Mouse (Mus musculus): ENCODE measurements around the gene Nid1. TPM values are rescaled to one million over a fixed set of nuclear protein-coding genes. Genes with fewer than 3 reads are reported as not detected.
A peak's percentile ranks its signal among the peaks of the same experiment; 100 is the strongest.
"Not testable (repeated sequence)": the region's sequence is repeated elsewhere in the genome, so short reads cannot be mapped to it uniquely, and the experiment has no call there.

Nid1 gene
- total RNA-seq (2014; rRNA removed) = 63.0 and 70.6 TPM in 2 replicates
- polyA plus RNA-seq (2015; fragmentation: Nextera tagmentation; extraction: Ambion mirVana) = 27.3 and 31.2 TPM in 2 replicates

- H3K4me3 ChIP-seq (ENCODE audit: low read depth, low read length) = peak within 1 kb of the TSS; percentile 15; the same call in 1 of the 2 replicates
- not testable (repeated sequence) for H3K4me2 ChIP-seq (ENCODE audit: low read depth, low read length, poor library complexity, severe bottlenecking); DNase-seq (ENCODE audit: low spot score); H3K27me3 ChIP-seq (ENCODE audit: insufficient read depth, low read length); H3K9ac ChIP-seq (replicated peaks; ENCODE audit: low read length, poor library complexity, severe bottlenecking); H3K27ac ChIP-seq (ENCODE audit: low read depth, low read length); H3K36me3 ChIP-seq (ENCODE audit: insufficient read depth, low read length); H3K9me3 ChIP-seq (ENCODE audit: low read length); H3K4me1 ChIP-seq (ENCODE audit: insufficient read depth, low read length)
- ATAC-seq (ENCODE audit: low FRiP score) = peak; percentile 43
- 0% methylated on average over 16 of the region's 39 CpGs for WGBS
These were observed at the start of gene Nid1 for GRCm38 (mm10) chr13:13437460-13438015. Gene Nid1 (plus strand): TSS chr13:13437551.

- not testable (repeated sequence) for H3K27me3 ChIP-seq (ENCODE audit: insufficient read depth, low read length); H3K27ac ChIP-seq (ENCODE audit: low read depth, low read length); H3K36me3 ChIP-seq (ENCODE audit: insufficient read depth, low read length); H3K9ac ChIP-seq (replicated peaks; ENCODE audit: low read length, poor library complexity, severe bottlenecking); H3K4me1 ChIP-seq (ENCODE audit: insufficient read depth, low read length); H3K9me3 ChIP-seq (ENCODE audit: low read length)
- peak; percentile 92 for ATAC-seq (ENCODE audit: low FRiP score)
- H3K4me3 ChIP-seq (ENCODE audit: low read depth, low read length) = peak within 1 kb of the TSS; percentile 35
- peak; percentile 46 for DNase-seq (ENCODE audit: low spot score)
- peak within 1 kb of the TSS; percentile 36; the same call in 1 of the 2 replicates for H3K4me2 ChIP-seq (ENCODE audit: low read depth, low read length, poor library complexity, severe bottlenecking)
- 2% methylated on average over 32 of the region's 78 CpGs for WGBS
These were observed 43.9 kb upstream of the Nid1 start, which contains the start of gene Gpr137b for GRCm38 (mm10) chr13:13393228-13394095. Gene Gpr137b (minus strand): TSS chr13:13394014.

GRCm38 (mm10) chr13:13394096-13394395 lies 43.3 kb upstream of the Nid1 start:
- not testable (repeated sequence) for H3K9me3 ChIP-seq (ENCODE audit: low read length); H3K4me1 ChIP-seq (ENCODE audit: insufficient read depth, low read length); H3K27me3 ChIP-seq (ENCODE audit: insufficient read depth, low read length); H3K36me3 ChIP-seq (ENCODE audit: insufficient read depth, low read length); H3K9ac ChIP-seq (replicated peaks; ENCODE audit: low read length, poor library complexity, severe bottlenecking); H3K27ac ChIP-seq (ENCODE audit: low read depth, low read length)
- WGBS = under 1% methylated on average over 12 of the region's 15 CpGs
- peak; percentile 66 for DNase-seq (ENCODE audit: low spot score)
- Histone ChIP-seq H3K4me2 (ENCODE audit: low read depth, low read length, poor library complexity, severe bottlenecking) (peak overlapping the region; percentile 35; the same call in 1 of the 2 replicates), H3K4me3 (ENCODE audit: low read depth, low read length) (peak overlapping the region; percentile 35)
- peak; percentile 82 for ATAC-seq (ENCODE audit: low FRiP score)

- DNase-seq (ENCODE audit: low spot score); H3K27me3 ChIP-seq (ENCODE audit: insufficient read depth, low read length); H3K4me3 ChIP-seq (ENCODE audit: low read depth, low read length); H3K9me3 ChIP-seq (ENCODE audit: low read length); H3K4me1 ChIP-seq (ENCODE audit: insufficient read depth, low read length); ATAC-seq (ENCODE audit: low FRiP score); H3K9ac ChIP-seq (replicated peaks; ENCODE audit: low read length, poor library complexity, severe bottlenecking); H3K4me2 ChIP-seq (ENCODE audit: low read depth, low read length, poor library complexity, severe bottlenecking); H3K27ac ChIP-seq (ENCODE audit: low read depth, low read length); H3K36me3 ChIP-seq (ENCODE audit: insufficient read depth, low read length): not testable (repeated sequence)
- 82% methylated on average over 3 of the region's 3 CpGs for WGBS
These were observed 36.5 kb upstream of the Nid1 start for GRCm38 (mm10) chr13:13400851-13401250.

GRCm38 (mm10) chr13:13402818-13403217 lies 34.5 kb upstream of the Nid1 start:
- ATAC-seq (ENCODE audit: low FRiP score); H3K27me3 ChIP-seq (ENCODE audit: insufficient read depth, low read length); H3K4me3 ChIP-seq (ENCODE audit: low read depth, low read length); H3K36me3 ChIP-seq (ENCODE audit: insufficient read depth, low read length); H3K4me2 ChIP-seq (ENCODE audit: low read depth, low read length, poor library complexity, severe bottlenecking); H3K9me3 ChIP-seq (ENCODE audit: low read length); H3K9ac ChIP-seq (replicated peaks; ENCODE audit: low read length, poor library complexity, severe bottlenecking); DNase-seq (ENCODE audit: low spot score); H3K27ac ChIP-seq (ENCODE audit: low read depth, low read length); H3K4me1 ChIP-seq (ENCODE audit: insufficient read depth, low read length): not testable (repeated sequence)
- WGBS = 67% methylated on average over 5 of the region's 5 CpGs

- not testable (repeated sequence) for H3K9ac ChIP-seq (replicated peaks; ENCODE audit: low read length, poor library complexity, severe bottlenecking); H3K4me2 ChIP-seq (ENCODE audit: low read depth, low read length, poor library complexity, severe bottlenecking); H3K4me3 ChIP-seq (ENCODE audit: low read depth, low read length); H3K9me3 ChIP-seq (ENCODE audit: low read length); H3K27ac ChIP-seq (ENCODE audit: low read depth, low read length); DNase-seq (ENCODE audit: low spot score); H3K4me1 ChIP-seq (ENCODE audit: insufficient read depth, low read length); ATAC-seq (ENCODE audit: low FRiP score); H3K36me3 ChIP-seq (ENCODE audit: insufficient read depth, low read length); H3K27me3 ChIP-seq (ENCODE audit: insufficient read depth, low read length)
- 91% methylated on average over 2 of the region's 3 CpGs for WGBS
These were observed 34.0 kb upstream of the Nid1 start for GRCm38 (mm10) chr13:13403366-13403765.

GRCm38 (mm10) chr13:13403839-13404238 lies 33.5 kb upstream of the Nid1 start:
- not testable (repeated sequence) for ATAC-seq (ENCODE audit: low FRiP score); H3K36me3 ChIP-seq (ENCODE audit: insufficient read depth, low read length); H3K9ac ChIP-seq (replicated peaks; ENCODE audit: low read length, poor library complexity, severe bottlenecking); DNase-seq (ENCODE audit: low spot score); H3K27ac ChIP-seq (ENCODE audit: low read depth, low read length); H3K4me2 ChIP-seq (ENCODE audit: low read depth, low read length, poor library complexity, severe bottlenecking); H3K4me1 ChIP-seq (ENCODE audit: insufficient read depth, low read length); H3K9me3 ChIP-seq (ENCODE audit: low read length); H3K27me3 ChIP-seq (ENCODE audit: insufficient read depth, low read length); H3K4me3 ChIP-seq (ENCODE audit: low read depth, low read length)
- 90% methylated on average over 3 of the region's 6 CpGs for WGBS

GRCm38 (mm10) chr13:13404517-13405155 lies 32.7 kb upstream of the Nid1 start:
- not testable (repeated sequence) for H3K9me3 ChIP-seq (ENCODE audit: low read length); H3K36me3 ChIP-seq (ENCODE audit: insufficient read depth, low read length); H3K9ac ChIP-seq (replicated peaks; ENCODE audit: low read length, poor library complexity, severe bottlenecking); H3K4me2 ChIP-seq (ENCODE audit: low read depth, low read length, poor library complexity, severe bottlenecking); H3K4me1 ChIP-seq (ENCODE audit: insufficient read depth, low read length); H3K27ac ChIP-seq (ENCODE audit: low read depth, low read length); ATAC-seq (ENCODE audit: low FRiP score); DNase-seq (ENCODE audit: low spot score); H3K4me3 ChIP-seq (ENCODE audit: low read depth, low read length); H3K27me3 ChIP-seq (ENCODE audit: insufficient read depth, low read length)
- WGBS = 85% methylated on average over 6 of the region's 6 CpGs

All from midbrain, postnatal 0 days (tissue).